Mouse (Mus musculus): ENCODE measurements around the gene Sphk1.
A peak's percentile ranks its signal among the peaks of the same experiment; 100 is the strongest.
"Not testable (repeated sequence)": the region's sequence is repeated elsewhere in the genome, so short reads cannot be mapped to it uniquely, and the experiment has no call there.

Sphk1 gene

GRCm38 (mm10) chr11:116530187-116531147, at the start of gene Sphk1:
Gene Sphk1, plus strand, starts transcription at chr11:116530925.
- DNase-seq, result peak; percentile 26 to 45

- DNase-seq, result peak in 1 of 2 experiments; percentile 41
Measured at GRCm38 (mm10) chr11:116480975-116481374, 49.8 kb upstream of the Sphk1 start.

- peak; percentile 65 to 74 for DNase-seq
Measured at GRCm38 (mm10) chr11:116481776-116482175, 48.9 kb upstream of the Sphk1 start.

- no peak for DNase-seq
Measured at GRCm38 (mm10) chr11:116484261-116484660, 46.5 kb upstream of the Sphk1 start.

- DNase-seq, result no peak
Measured at GRCm38 (mm10) chr11:116488207-116488606, 42.5 kb upstream of the Sphk1 start.

- DNase-seq, result no peak
Measured at GRCm38 (mm10) chr11:116488693-116489375, 41.9 kb upstream of the Sphk1 start.

- no peak for DNase-seq
Measured at GRCm38 (mm10) chr11:116489771-116490231, 40.9 kb upstream of the Sphk1 start.

GRCm38 (mm10) chr11:116490232-116491107, 40.3 kb upstream of the Sphk1 start:
- peak; percentile 91 to 93 for DNase-seq

GRCm38 (mm10) chr11:116491338-116491737, 39.4 kb upstream of the Sphk1 start:
- no peak for DNase-seq

GRCm38 (mm10) chr11:116492507-116492906, 38.2 kb upstream of the Sphk1 start:
- DNase-seq, result not testable (repeated sequence)

- no peak for DNase-seq
Measured at GRCm38 (mm10) chr11:116493191-116493590, 37.5 kb upstream of the Sphk1 start.

- peak; percentile 51 to 61 for DNase-seq
Measured at GRCm38 (mm10) chr11:116493795-116494252, 36.9 kb upstream of the Sphk1 start, which contains the start of gene Prpsap1. Gene Prpsap1, minus strand, starts transcription at chr11:116494202.

GRCm38 (mm10) chr11:116494474-116495174, 36.1 kb upstream of the Sphk1 start:
- no peak for DNase-seq

- DNase-seq, result no peak
Measured at GRCm38 (mm10) chr11:116497313-116497712, 33.4 kb upstream of the Sphk1 start.

- DNase-seq, result peak in 1 of 2 experiments; percentile 42
Measured at GRCm38 (mm10) chr11:116498596-116498995, 32.1 kb upstream of the Sphk1 start.

- no peak for DNase-seq
Measured at GRCm38 (mm10) chr11:116499018-116499417, 31.7 kb upstream of the Sphk1 start.

- DNase-seq, result peak; percentile 60 to 62
Measured at GRCm38 (mm10) chr11:116501005-116501746, 29.5 kb upstream of the Sphk1 start.

- DNase-seq, result no peak
Measured at GRCm38 (mm10) chr11:116504516-116504915, 26.2 kb upstream of the Sphk1 start.

GRCm38 (mm10) chr11:116505573-116505972, 25.2 kb upstream of the Sphk1 start:
- DNase-seq, result peak in 1 of 2 experiments; percentile 47

GRCm38 (mm10) chr11:116506151-116506875, 24.4 kb upstream of the Sphk1 start:
- peak; percentile 56 to 57 for DNase-seq
